Mouse (Mus musculus) adrenal gland, postnatal 36 days (tissue): ENCODE measurements at regions not wholly inside any gene's neighbourhood (a gene's known extent, or its start where the extent isn't known, plus 50 kb on each side); places are given as distances from the start of the nearest gene placed in this dataset.

Source experiments
- DNase-seq, 2 experiments: peaks; one replicate each; pipeline ENCODE4 v3.0.0; 2021; ENCODE audit warnings: mixed read lengths in 1 of 2

DNA sequence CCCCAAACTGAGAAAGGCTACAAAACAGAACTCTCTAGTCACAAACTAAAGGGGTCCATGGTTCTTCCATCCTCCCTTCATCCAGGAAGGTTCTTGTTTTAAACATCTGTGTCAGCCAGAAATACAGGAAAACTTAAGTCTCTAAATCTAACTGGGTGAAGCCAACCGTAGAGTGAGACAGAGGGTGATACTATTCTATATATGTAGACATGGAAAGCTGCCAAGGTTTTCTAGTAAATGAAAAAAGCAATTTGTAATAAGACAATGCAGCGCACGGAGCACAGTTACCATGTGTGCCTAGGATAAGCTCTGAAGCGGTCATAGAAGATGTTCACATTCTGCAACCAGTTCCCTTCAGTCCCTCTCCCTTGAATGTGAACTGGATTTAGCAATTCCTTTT, 55.4 kb downstream of the Ppp1r3c start:
- DNase-seq, result no peak

DNA sequence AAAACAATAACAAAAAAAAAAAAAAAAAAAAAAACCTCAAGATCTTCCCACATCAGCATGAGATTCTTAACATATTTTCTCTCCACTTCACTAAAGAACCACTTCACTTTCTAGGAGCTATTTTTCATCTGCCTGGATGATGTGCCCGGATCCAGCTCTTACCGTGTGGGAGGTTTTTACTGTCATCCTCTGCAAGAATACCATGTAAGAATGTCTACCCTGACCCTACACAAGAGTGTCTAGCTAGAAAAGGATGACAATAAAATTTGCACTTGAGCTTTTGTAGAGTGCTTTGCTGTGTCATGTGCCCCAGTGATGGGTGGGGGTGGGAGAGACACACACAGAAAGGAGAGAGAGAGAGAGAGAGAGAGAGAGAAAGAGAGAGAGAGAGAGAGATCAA, 56.1 kb downstream of the Ppp1r3c start:
- no peak for DNase-seq

DNA sequence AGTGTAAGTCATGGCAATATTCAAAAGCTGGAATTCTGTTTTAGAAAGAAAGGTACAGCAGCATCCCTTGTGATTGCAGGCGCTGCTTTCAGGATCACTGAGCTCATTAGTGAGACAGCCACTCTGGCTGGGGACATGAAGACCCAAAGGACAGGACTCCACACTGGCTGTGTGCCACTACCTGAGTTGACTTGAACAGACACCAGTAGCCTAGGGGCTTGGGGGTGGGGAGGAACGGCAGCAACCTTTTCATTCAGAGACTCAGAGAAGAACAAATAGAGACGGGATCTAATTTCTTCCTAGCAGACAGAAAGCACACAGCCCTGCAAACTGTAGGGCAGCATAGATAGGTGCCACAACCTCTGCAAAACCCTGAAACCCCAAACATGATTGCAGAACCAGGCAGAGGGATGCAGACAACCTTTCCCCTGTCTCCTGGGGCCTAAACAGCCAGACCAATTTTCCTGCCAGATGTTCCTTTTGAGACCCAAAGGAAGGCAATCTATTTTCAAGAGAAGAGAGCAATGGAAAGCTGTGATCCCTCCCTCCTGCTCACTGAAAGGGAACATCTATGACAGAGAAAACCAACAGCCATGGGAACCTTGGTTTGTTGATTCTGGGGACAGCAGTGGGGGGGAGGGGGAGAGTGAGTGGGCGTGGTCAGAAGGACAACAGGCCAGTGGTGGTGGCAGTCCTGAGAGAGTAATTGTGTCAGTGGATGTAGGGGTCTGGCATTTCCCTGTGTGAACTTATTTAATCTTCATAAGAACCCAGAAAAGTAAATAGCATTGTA, 57.2 kb downstream of the Ppp1r3c start:
- DNase-seq, result peak in 1 of 2 experiments; percentile 39

DNA sequence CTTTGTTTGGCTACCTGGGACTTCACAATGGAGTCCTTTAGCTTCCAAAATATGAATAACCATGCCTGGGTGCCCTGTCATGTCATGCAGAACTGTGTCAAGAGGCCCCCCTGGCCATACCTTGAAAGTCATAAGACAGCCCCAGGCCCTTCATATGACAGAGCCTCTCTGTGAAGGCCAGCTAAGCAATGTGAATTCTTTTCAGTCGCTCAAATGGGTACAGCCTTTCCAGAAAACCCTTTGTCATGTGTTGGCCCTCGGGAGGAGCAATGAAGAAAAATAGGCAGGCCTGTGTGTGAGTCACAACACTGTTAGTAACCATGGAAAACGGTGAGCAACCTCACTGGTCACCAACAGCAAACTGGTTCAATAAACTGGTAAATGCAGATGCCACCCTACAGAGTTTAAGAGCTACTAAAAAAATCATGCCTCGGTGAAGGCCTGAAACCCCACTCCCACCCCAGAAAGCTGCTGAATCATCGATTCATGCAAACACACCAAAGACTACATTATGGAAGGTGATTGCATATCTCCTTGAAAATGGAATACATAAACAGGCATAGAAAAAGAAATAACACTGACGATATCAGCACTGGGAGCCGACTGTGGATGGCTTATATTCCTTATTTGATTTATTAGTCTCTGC, 57.9 kb downstream of the Ppp1r3c start:
- peak in 1 of 2 experiments; percentile 21 for DNase-seq

DNA sequence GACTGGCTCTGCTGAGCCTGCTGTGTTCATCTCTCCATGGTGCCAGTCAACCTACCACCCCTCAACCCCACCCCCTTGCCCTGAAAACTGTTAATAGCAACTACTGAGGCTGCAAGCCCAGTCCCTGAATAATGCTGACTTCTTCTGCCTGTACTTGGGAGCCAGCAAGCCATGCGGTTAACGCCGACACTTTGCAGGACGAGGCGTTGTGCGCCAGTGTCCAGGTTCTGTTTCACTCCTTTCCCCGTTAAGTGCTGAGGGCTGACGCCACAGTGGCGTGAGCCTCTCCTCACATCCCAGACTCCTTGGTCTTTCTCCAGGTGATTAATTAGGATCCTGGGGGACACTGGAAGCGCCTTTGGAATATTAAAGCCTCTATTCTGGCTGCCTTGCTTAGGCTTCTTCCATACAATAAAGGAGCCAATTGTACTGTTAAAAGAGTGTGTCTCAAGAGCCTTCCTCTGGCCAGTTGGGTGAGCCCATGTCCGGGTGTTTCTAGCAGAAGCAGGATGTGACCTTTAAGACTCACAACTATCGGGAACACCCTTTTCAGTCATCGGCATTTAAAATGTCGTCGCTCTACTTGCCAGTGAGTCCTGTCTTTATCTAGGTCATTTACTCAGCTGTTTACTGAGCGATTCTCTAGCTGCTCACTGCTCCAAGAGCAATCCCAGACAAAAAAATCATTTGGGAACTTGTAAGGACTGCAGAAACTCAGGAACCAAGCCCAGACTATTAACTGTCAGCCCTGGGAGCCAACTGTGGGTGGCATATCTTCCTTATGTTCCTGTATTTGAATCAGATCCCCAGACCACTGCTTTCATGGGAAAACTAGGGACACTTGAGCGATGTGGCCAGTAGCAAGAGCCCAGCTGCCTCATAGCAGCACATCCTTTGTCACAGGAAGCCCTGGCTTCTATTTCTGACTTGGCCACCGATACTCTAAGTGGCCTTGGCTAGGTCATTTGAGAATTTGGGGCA, 59.1 kb downstream of the Ppp1r3c start:
- peak; percentile 30 to 32 for DNase-seq

DNA sequence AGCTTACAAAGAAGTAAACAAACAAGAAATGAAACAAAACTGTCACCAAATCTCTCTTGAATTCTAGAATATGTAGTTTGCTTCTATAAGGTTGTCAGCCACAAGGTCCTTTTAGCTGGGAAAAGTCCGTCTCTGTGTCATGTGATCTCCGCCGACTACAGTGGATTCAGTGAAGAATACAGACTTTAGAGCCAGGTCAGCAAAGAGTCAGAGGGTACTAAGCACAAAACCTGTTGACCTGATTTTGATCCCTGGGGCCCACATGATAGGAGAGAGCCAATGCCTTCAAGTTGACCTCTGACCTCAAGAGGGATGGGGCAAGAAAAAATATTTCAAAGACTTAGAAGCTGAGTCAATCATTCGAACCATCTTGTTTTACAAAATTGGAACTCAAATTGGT, 61.5 kb downstream of the Ppp1r3c start:
- DNase-seq, result no peak

DNA sequence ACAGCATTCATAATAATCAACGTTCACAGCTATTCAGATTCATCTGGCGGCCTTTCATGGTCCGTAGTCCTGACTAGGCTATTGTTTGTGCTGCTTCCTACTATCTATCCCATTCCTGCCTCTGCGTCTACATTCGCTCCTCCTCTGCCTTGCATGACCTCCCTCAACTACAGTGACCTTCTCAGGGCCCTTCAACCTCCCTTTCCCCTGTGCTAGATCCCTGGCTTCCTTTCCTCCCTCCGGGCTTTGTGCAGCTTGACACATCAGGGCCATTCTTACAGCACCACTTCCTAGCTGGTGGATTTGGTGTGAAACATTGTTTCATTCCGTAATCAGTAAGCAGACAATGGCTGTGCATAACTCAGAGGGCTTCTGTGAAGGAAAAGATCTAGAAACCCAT, 65.6 kb downstream of the Ppp1r3c start:
- DNase-seq, result no peak
